In the genomic region with DNA sequence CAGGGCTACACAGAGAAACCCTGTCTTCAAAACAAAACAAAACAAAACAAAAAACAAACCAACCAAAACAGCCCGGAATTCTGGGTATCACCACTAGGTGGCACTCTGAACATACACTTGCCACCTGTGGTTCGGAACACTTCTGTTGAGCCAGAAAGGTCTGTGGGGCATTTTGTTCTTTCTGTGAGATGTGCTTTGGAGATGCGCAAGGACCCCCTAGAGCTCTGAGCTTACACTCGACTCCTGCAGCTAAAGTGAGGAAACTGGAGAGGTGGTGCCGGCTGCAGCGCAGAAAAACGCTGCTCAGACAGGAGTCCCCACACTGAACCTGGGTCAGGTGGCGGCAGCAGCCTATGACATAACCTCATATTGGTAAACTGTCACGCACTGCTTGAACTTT, we compare ENCODE assay signal across 8 mouse cellular contexts. TPM values are rescaled to one million over a fixed set of nuclear protein-coding genes. Genes with fewer than 3 reads are reported as not detected.
DNase-seq lines count a peak whose midpoint lies in the region; ATAC-seq and TF ChIP-seq lines count a peak whose summit lies in the region.

No protein-coding gene starts in this region.

- no peak overlapping the region for H3K27ac ChIP-seq in ES-E14 (ENCODE audit: insufficient read depth, low read depth, low read length, poor library complexity, severe bottlenecking)
- no peak overlapping the region for H3K27ac ChIP-seq in layer of hippocampus, adult 2 months

- no peaks in the 10 kb centered on the region for H3K4me1 ChIP-seq in ES-E14 (ENCODE audit: control insufficient read depth in 2 of 2, insufficient read depth in 2 of 2, low read length in 2 of 2, poor library complexity in 1 of 2)

- H3K9ac ChIP-seq in ES-E14 (ENCODE audit: insufficient read depth, low read depth, low read length, poor library complexity, severe bottlenecking): no peak overlapping the region

- H3K9me3 ChIP-seq in ES-E14 (ENCODE audit: control insufficient read depth, insufficient read depth, low read depth, low read length): no peaks in the 10 kb centered on the region

- no peak overlapping the region for H3K4me3 ChIP-seq in ES-E14 (ENCODE audit: insufficient read depth in 1 of 2, low read depth in 1 of 2, low read length in 2 of 2, poor library complexity in 1 of 2, severe bottlenecking in 1 of 2)
- H3K4me3 ChIP-seq in layer of hippocampus, adult 2 months: no peak overlapping the region

- DNase-seq in ES-E14 (ENCODE audit: low read depth, low spot score): peak; percentile 59
- peak; percentile 82 for DNase-seq in brain, embryonic 14.5 days (ENCODE audit: low read depth)
- DNase-seq in layer of hippocampus, adult 2 months (ENCODE audit: low spot score in 2 of 2): peak; percentile 47 to 79
- peak; percentile 78 for DNase-seq in lung, postnatal 10 days
- peak; percentile 32 for DNase-seq in retina, adult 2 months (ENCODE audit: low read depth, low spot score)
- DNase-seq in urinary bladder, postnatal 36 days (ENCODE audit: low spot score in 2 of 2): peak; percentile 42 to 45

- no peaks in the 10 kb centered on the region for H3K36me3 ChIP-seq in ES-E14 (ENCODE audit: control insufficient read depth, insufficient read depth, low read length, poor library complexity, severe bottlenecking)

- TF ChIP-seq POLR2A in brain, embryonic 14.5 days (IDR thresholded peaks at IDR 0.05; ENCODE audit: borderline replicate concordance, extremely low read depth, insufficient read depth, insufficient read length, poor library complexity, severe bottlenecking): no peak

- peak; percentile 77 for TF ChIP-seq CTCF in brain, embryonic 14.5 days (IDR thresholded peaks at IDR 0.05; ENCODE audit: borderline replicate concordance, extremely low read depth, insufficient read depth, insufficient read length)
- peak; percentile 89 for TF ChIP-seq CTCF in layer of hippocampus, adult 2 months (conservative IDR thresholded peaks at IDR 0.05)

- ATAC-seq in erythroid progenitor cell, adult 5-6 weeks (replicated peaks; ENCODE audit: low FRiP score, poor library complexity, severe bottlenecking): 0 out of 2 replicates have a peak, but pooled peaks have one; percentile 39
- ATAC-seq in hematopoietic stem cell, adult 5-6 weeks (replicated peaks in 1 of 2; ENCODE audit: insufficient read depth in 1 of 2, low FRiP score in 2 of 2, low TSS enrichment in 1 of 2, low read depth in 1 of 2, poor library complexity in 2 of 2, severe bottlenecking in 2 of 2): peak; percentile 47 to 60; a peak in 3 of 4 replicates

- in situ Hi-C loops in ES-E14 (cut with MboI; ENCODE audit: low sequenced_read_pairs in 2 of 2, unreplicated experiment in 2 of 2): loop anchor here in 1 of 2 experiments (25.0 kb wide), 2 partner anchors 278 to 603 kb away; no protein-coding TSS in a partner anchor

TF ChIP-seq in ES-E14, 5 proteins besides CTCF, POLR2A, EP300 and RAD21:
- TF ChIP-seq ZNF384 (IDR thresholded peaks at IDR 0.05; ENCODE audit: low read depth, low read length) (no peak), CHD2 (IDR thresholded peaks at IDR 0.05; ENCODE audit: low read depth, low read length) (no peak), ZC3H11A (IDR thresholded peaks at IDR 0.05; ENCODE audit: borderline replicate concordance, low read depth, low read length) (peak; percentile 54; the same call in 1 of the 2 replicates), HCFC1 (IDR thresholded peaks at IDR 0.05; ENCODE audit: borderline replicate concordance, insufficient read depth, low read length) (no peak), MAFK (IDR thresholded peaks at IDR 0.05; ENCODE audit: insufficient read depth, low read depth, low read length) (no peak)

RNA-seq across cellular contexts. Expression of a gene that starts 43.0 kb away (rescaled TPM):
- total RNA-seq in ES-E14 (2012; rRNA removed): 8.9 and 9.3 TPM in 2 replicates
- polyA plus RNA-seq in brain, embryonic 14.5 days (2012; rRNA removed): 0.57 and 1.2 TPM in 2 replicates
- 4.2 TPM in 1 of 2 replicates, not detected in the other for total RNA-seq in erythroid progenitor cell, adult 5-6 weeks (2015; ENCODE audit: low replicate concordance)
- total RNA-seq in erythroid progenitor cell, adult 5-6 weeks (2017; ENCODE audit: low replicate concordance): 6.6 and 9.4 TPM in 2 replicates
- total RNA-seq in hematopoietic stem cell, adult 5-6 weeks (2017): 8.5 and 21.6 TPM in 2 replicates
- total RNA-seq in layer of hippocampus, adult 2 months (2021): 1 to 10 TPM; 2.7 TPM

Comparison
In these comparisons a context has a peak if more than half of its experiments do, and no peak if none do; other contexts are left out.
1. DNase-seq: peak in every context shown above with its lines; median percentile 82 in brain, embryonic 14.5 days; 78 in lung, postnatal 10 days; 63 in layer of hippocampus, adult 2 months; 59 in ES-E14; 44 in urinary bladder, postnatal 36 days; 32 in retina, adult 2 months.